Mouse (Mus musculus): ENCODE measurements around the gene Pde1b.

DNA sequence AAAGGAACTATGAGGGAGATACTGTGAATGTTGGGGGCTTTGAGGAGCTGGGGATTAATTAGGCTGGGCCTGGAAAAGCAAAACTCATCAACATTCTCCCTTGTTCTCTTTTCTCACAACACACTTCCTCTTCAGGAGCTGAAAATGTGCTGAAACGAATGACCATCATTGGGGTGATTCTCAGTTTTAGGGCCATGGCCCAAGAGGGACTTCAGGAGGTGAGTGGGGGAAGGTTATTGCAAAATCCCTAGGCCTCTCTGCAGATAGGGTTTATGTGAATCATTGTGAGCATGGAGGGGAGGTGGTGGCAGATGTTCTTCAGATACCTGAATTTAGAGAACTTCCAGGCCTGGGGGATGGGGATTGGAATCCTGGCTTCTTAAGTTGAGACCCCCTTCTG lies 16.2 kb upstream of the Pde1b start:
- no peak for TF ChIP-seq POLR2A (IDR thresholded peaks at IDR 0.05; ENCODE audit: insufficient read depth, low read depth, low read length)
- TF ChIP-seq CTCF (IDR thresholded peaks at IDR 0.05) = no peak
